Comparison of ENCODE assay signal across 17 mouse cellular contexts in the genomic region with DNA sequence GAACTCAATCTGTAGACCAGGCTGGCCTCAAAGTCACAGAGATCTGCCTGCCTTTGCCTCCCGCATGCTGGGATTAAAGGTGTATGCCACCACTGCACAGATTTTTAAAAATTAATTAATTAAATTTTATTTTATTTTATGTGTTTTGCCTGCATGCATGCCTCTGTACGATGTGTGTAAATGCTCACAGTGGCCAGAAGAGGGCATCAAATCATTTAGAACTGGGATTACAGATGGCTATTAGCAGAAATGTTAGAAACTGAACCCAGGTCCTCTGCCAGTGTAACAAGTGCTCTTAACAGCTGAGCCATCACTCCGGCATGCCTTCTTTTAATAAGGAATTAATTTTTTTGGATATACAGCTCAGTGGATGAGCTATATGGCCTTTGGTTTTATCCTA. TPM values are rescaled to one million over a fixed set of nuclear protein-coding genes. Genes with fewer than 3 reads are reported as not detected.
DNase-seq lines count a peak whose midpoint lies in the region; ATAC-seq and TF ChIP-seq lines count a peak whose summit lies in the region.
"Had no signal": no experiment of that assay in that cellular context is flagged by ENCODE, and none has a peak within 500 bp of the region (broad histone marks: within the 10 kb centered on the region; RNA-seq: fewer than 3 reads in every experiment).

No protein-coding gene starts in this region.

- no peak overlapping the region for H3K4me3 ChIP-seq in kidney, adult 2 months (ENCODE audit: insufficient read depth, low read depth, low read length)
- H3K4me3 ChIP-seq in stomach, postnatal 0 days (ENCODE audit: low read depth, low read length), result no peak overlapping the region
- H3K4me3 ChIP-seq: embryonic facial prominence, embryonic 12.5 days; forebrain, embryonic 15.5 days; liver, embryonic 13.5 days; neural tube, embryonic 13.5 days had no signal

- H3K4me2 ChIP-seq in stomach, postnatal 0 days (replicated peaks; ENCODE audit: low read depth), result no peak overlapping the region
- H3K4me2 ChIP-seq: embryonic facial prominence, embryonic 12.5 days; forebrain, embryonic 15.5 days; liver, embryonic 13.5 days; neural tube, embryonic 13.5 days had no signal

- no peak for TF ChIP-seq EP300 in stomach, postnatal 0 days (optimal IDR thresholded peaks at IDR 0.05)

- H3K27ac ChIP-seq in kidney, adult 2 months (ENCODE audit: insufficient read depth, low read depth, low read length), result no peak overlapping the region
- no peak overlapping the region for H3K27ac ChIP-seq in stomach, postnatal 0 days (replicated peaks)
- H3K27ac ChIP-seq: embryonic facial prominence, embryonic 12.5 days; forebrain, embryonic 15.5 days; liver, embryonic 13.5 days; neural tube, embryonic 13.5 days had no signal

- no peak overlapping the region for H3K9ac ChIP-seq in stomach, postnatal 0 days (ENCODE audit: low read length)
- H3K9ac ChIP-seq: embryonic facial prominence, embryonic 12.5 days; forebrain, embryonic 15.5 days; liver, embryonic 13.5 days; neural tube, embryonic 13.5 days had no signal

- no peaks in the 10 kb centered on the region for H3K36me3 ChIP-seq in kidney, adult 2 months (ENCODE audit: control insufficient read depth, insufficient read depth, low read length)
- no peaks in the 10 kb centered on the region for H3K36me3 ChIP-seq in stomach, postnatal 0 days (ENCODE audit: control insufficient read depth, insufficient read depth, low read length)
- H3K36me3 ChIP-seq: embryonic facial prominence, embryonic 12.5 days; forebrain, embryonic 15.5 days; liver, embryonic 13.5 days; neural tube, embryonic 13.5 days had no signal

- WGBS in kidney, adult 2 months, result 69% methylated on average over 3 of the region's 3 CpGs
- 70% methylated on average over 3 of the region's 3 CpGs for WGBS in stomach, postnatal 0 days

- peak; percentile 20; the same call in 1 of the 2 replicates for TF ChIP-seq CTCF in kidney, adult 2 months (conservative IDR thresholded peaks at IDR 0.05; ENCODE audit: insufficient read depth, insufficient read length, low read depth, low read length)
- peak; percentile 50 for TF ChIP-seq CTCF in stomach, postnatal 0 days (IDR thresholded peaks at IDR 0.05; ENCODE audit: low read depth)

- no peak for TF ChIP-seq POLR2A in kidney, adult 2 months (IDR thresholded peaks at IDR 0.05; ENCODE audit: low read depth, low read length)

- H3K27me3 ChIP-seq in kidney, adult 2 months (replicated peaks; ENCODE audit: control insufficient read depth, insufficient read depth, low read length), result no peaks in the 10 kb centered on the region
- H3K27me3 ChIP-seq in stomach, postnatal 0 days (ENCODE audit: control insufficient read depth, insufficient read depth, low read length), result no peaks in the 10 kb centered on the region
- H3K27me3 ChIP-seq: embryonic facial prominence, embryonic 12.5 days; forebrain, embryonic 15.5 days; liver, embryonic 13.5 days; neural tube, embryonic 13.5 days had no signal

- no peaks in the 10 kb centered on the region for H3K4me1 ChIP-seq in kidney, adult 2 months (ENCODE audit: control insufficient read depth, insufficient read depth, low read length)
- H3K4me1 ChIP-seq in stomach, postnatal 0 days (replicated peaks; ENCODE audit: control insufficient read depth, insufficient read depth), result no peaks in the 10 kb centered on the region
- H3K4me1 ChIP-seq: embryonic facial prominence, embryonic 12.5 days; forebrain, embryonic 15.5 days; liver, embryonic 13.5 days; neural tube, embryonic 13.5 days had no signal

- no peaks in the 10 kb centered on the region for H3K9me3 ChIP-seq in stomach, postnatal 0 days (ENCODE audit: control insufficient read depth, low read length)
- H3K9me3 ChIP-seq: forebrain, embryonic 15.5 days had no signal

- peak; percentile 2 for DNase-seq in adrenal gland, postnatal 10 days
- DNase-seq in adrenal gland, postnatal 14 days, result no peak
- DNase-seq in kidney, adult 2 months, result peak; percentile 12
- no peak for DNase-seq in kidney, postnatal 10 days
- peak; percentile 4 for DNase-seq in thymus, postnatal 0 days (ENCODE audit: low spot score)
- no peak for DNase-seq in thymus, postnatal 4 days
- DNase-seq in stomach, postnatal 0 days (ENCODE audit: low spot score), result no peak
- DNase-seq in yolk sac, embryonic 10.5 days (ENCODE audit: low spot score), result no peak
- DNase-seq: liver, embryonic 13.5 days; right cerebral cortex, postnatal 14 days had no signal

- ATAC-seq in stomach, postnatal 0 days (ENCODE audit: low FRiP score, low TSS enrichment), result no peak
- ATAC-seq: activated CD4-positive, CD25-positive, alpha-beta regulatory T cell, adult 4 months; forebrain, embryonic 15.5 days had no signal

RNA-seq across cellular contexts. Expression of a gene that starts 43.6 kb away (rescaled TPM):
- total RNA-seq in adrenal gland, postnatal 10 days (2021), result 10 to 100 TPM in 1 of 2 experiments, 1 to 10 TPM in 1; 8.3 to 16.2 TPM
- total RNA-seq in adrenal gland, postnatal 14 days (2021), result 2.1 and 15.6 TPM in 2 replicates
- 0.11 and 0.69 TPM in 2 replicates for polyA plus RNA-seq in kidney, adult 2 months (2012; rRNA removed)
- 0.05 TPM in 1 of 2 replicates, not detected in the other for polyA plus RNA-seq in thymus, postnatal 0 days (2015; fragmentation: Nextera tagmentation; extraction: Ambion mirVana)
- polyA plus RNA-seq in stomach, postnatal 0 days (2015; fragmentation: Nextera tagmentation; extraction: Ambion mirVana), result 0.62 and 1.1 TPM in 2 replicates
- total RNA-seq: heart, postnatal 25 days had no signal
- polyA plus RNA-seq: activated CD4-positive, CD25-positive, alpha-beta regulatory T cell, adult 4 months; C2C12; kidney, embryonic 14.5 days had no signal

RNA-seq across cellular contexts. Expression of a gene that starts 59.1 kb away (rescaled TPM):
- total RNA-seq in adrenal gland, postnatal 10 days (2021), result 10 to 100 TPM; 37.0 to 48.3 TPM
- total RNA-seq in adrenal gland, postnatal 14 days (2021), result 42.6 and 44.5 TPM in 2 replicates
- polyA plus RNA-seq in kidney, adult 2 months (2012; rRNA removed), result 20.5 and 24.8 TPM in 2 replicates
- polyA plus RNA-seq in thymus, postnatal 0 days (2015; fragmentation: Nextera tagmentation; extraction: Ambion mirVana), result 26.8 and 32.7 TPM in 2 replicates
- 13.0 and 13.7 TPM in 2 replicates for polyA plus RNA-seq in stomach, postnatal 0 days (2015; fragmentation: Nextera tagmentation; extraction: Ambion mirVana)

Comparison
In these comparisons a context has a peak if more than half of its experiments do, and no peak if none do; other contexts are left out.
1. DNase-seq: peak in adrenal gland, postnatal 10 days (single experiment), kidney, adult 2 months (single experiment) and thymus, postnatal 0 days (single experiment); none in adrenal gland, postnatal 14 days (single experiment), kidney, postnatal 10 days (single experiment), thymus, postnatal 4 days (single experiment), stomach, postnatal 0 days (single experiment) and yolk sac, embryonic 10.5 days (single experiment).